Mouse (Mus musculus) C2C12 (cell line): ENCODE results near the gene Tent2. TPM values are rescaled to one million over a fixed set of nuclear protein-coding genes. Genes with fewer than 3 reads are reported as not detected.

Experiments
- H3K27me3 ChIP-seq: one replicate; pipeline ENCODE4 v1.6.1; 2011; ENCODE audit not compliant: control insufficient read depth, insufficient read depth, insufficient read length
- H3K36me3 ChIP-seq: one replicate; pipeline ENCODE4 v1.6.1; 2011; ENCODE audit not compliant: control insufficient read depth, insufficient read depth
- H3K4me3 ChIP-seq: one replicate; pipeline ENCODE4 v1.5.1; 2011; ENCODE audit warnings: mild to moderate bottlenecking, control low read depth; ENCODE audit not compliant: poor library complexity, insufficient read depth, severe bottlenecking
- H3K79me2 ChIP-seq: one replicate; pipeline ENCODE4 v1.6.1; 2011; ENCODE audit not compliant: control insufficient read depth, insufficient read depth
- H3K79me3 ChIP-seq: one replicate; pipeline ENCODE4 v1.6.1; 2011; ENCODE audit warnings: low read depth, control low read depth
- H3ac ChIP-seq: one replicate; pipeline ENCODE3; 2011; ENCODE audit warnings: low read depth; ENCODE audit not compliant: control insufficient read depth, insufficient read length
- CEBPB ChIP-seq: IDR thresholded peaks from one replicate; pipeline ENCODE4 v1.6.1; 2011; ENCODE audit warnings: low read depth, mild to moderate bottlenecking, control low read depth, moderate library complexity
- CTCF ChIP-seq: IDR thresholded peaks from one replicate; pipeline ENCODE4 v1.5.1; 2011; ENCODE audit not compliant: control insufficient read depth, insufficient read depth, insufficient read length
- FOSL1 ChIP-seq: IDR thresholded peaks from one replicate; pipeline ENCODE4 v1.8.0; 2011; ENCODE audit warnings: mild to moderate bottlenecking, low read length; ENCODE audit not compliant: poor library complexity, insufficient read depth, severe bottlenecking
- MAX ChIP-seq: IDR thresholded peaks from one replicate; pipeline ENCODE4 v1.6.1; 2011; ENCODE audit warnings: mild to moderate bottlenecking, control low read depth
- MYOD1 ChIP-seq: IDR thresholded peaks from one replicate; pipeline ENCODE4 v1.6.1; 2011; ENCODE audit warnings: low read depth; ENCODE audit not compliant: control insufficient read depth, insufficient read length
- MYOG ChIP-seq: IDR thresholded peaks from one replicate; pipeline ENCODE4 v1.6.1; 2011; ENCODE audit not compliant: control insufficient read depth, insufficient read length; ENCODE audit errors: extremely low read depth
- USF1 ChIP-seq: IDR thresholded peaks from one replicate; pipeline ENCODE4 v1.6.1; 2011; ENCODE audit warnings: low read depth, mild to moderate bottlenecking, control low read depth, moderate library complexity
- long read RNA-seq, 2 experiments: library from polyadenylated mRNA; unstranded; transcript quantifications; one replicate each; pipeline ENCODE4 v2.0.0; 2019 to 2020
- polyA plus RNA-seq: library from polyadenylated mRNA; unstranded; fragments of >200 nt; fragmentation: generic; extraction: Trizol; gene quantifications from one replicate; pipeline ENCODE4 v1.2.1, GENCODE M21; 2012; ENCODE audit warnings: missing spikeins

Tent2 gene
- polyA plus RNA-seq, result 8.2 TPM
- long read RNA-seq, experiment 1, transcript Tent2-201 (15 exons, 2,990 nt), result major isoform, 13 of 33 reads
- long read RNA-seq, experiment 1, transcript Tent2-205 (15 exons, 3,081 nt), result minor isoform, 11 of 33 reads
- long read RNA-seq, experiment 1, partial matches to known transcripts, result 1 of 33 reads
- long read RNA-seq, experiment 1, other reads (novel, unspliced or antisense), result 8 of 33 reads
- long read RNA-seq, experiment 2, transcript Tent2-201 (15 exons, 2,990 nt), result major isoform, 125 of 248 reads
- long read RNA-seq, experiment 2, transcript Tent2-205 (15 exons, 3,081 nt), result minor isoform, 79 of 248 reads
- long read RNA-seq, experiment 2, partial matches to known transcripts, result 3 of 248 reads
- long read RNA-seq, experiment 2, other reads (novel, unspliced or antisense), result 41 of 248 reads

GRCm38 (mm10) chr13:93191831-93192645, at the start of gene Tent2:
TSS of gene Tent2 (minus strand) at chr13:93192385.
- Histone ChIP-seq H3K4me3 (peak within 1 kb of the TSS; percentile 68), H3ac (peak within 1 kb of the TSS; percentile 87), H3K27me3 (no peaks in the 10 kb centered on the region), H3K79me3 (peaks cover 44% of the 10 kb centered on the region), H3K79me2 (peaks cover 51% of the 10 kb centered on the region), H3K36me3 (peaks cover 5% of the 10 kb centered on the region)
- no peak for TF ChIP-seq MYOD1
- TF ChIP-seq CTCF, result no peak
- TF ChIP-seq CEBPB, result no peak
- TF ChIP-seq MYOG, result no peak
- TF ChIP-seq FOSL1, result no peak
- TF ChIP-seq USF1, result no peak
- TF ChIP-seq MAX, result no peak

- H3K27me3 ChIP-seq, result peaks cover 3% of the 10 kb centered on the region
- H3K4me3 ChIP-seq, result no peak overlapping the region
- H3K79me2 ChIP-seq, result no peaks in the 10 kb centered on the region
- no peaks in the 10 kb centered on the region for H3K79me3 ChIP-seq
- no peaks in the 10 kb centered on the region for H3K36me3 ChIP-seq
- no peak for TF ChIP-seq USF1
- TF ChIP-seq MYOD1, result no peak
- TF ChIP-seq MYOG, result no peak
- no peak for TF ChIP-seq MAX
- no peak for TF ChIP-seq FOSL1
- no peak for TF ChIP-seq CEBPB
- no peak for TF ChIP-seq CTCF
- no peak overlapping the region for H3ac ChIP-seq
Observed at GRCm38 (mm10) chr13:93241180-93241579, 49.0 kb upstream of the Tent2 start.

DNA sequence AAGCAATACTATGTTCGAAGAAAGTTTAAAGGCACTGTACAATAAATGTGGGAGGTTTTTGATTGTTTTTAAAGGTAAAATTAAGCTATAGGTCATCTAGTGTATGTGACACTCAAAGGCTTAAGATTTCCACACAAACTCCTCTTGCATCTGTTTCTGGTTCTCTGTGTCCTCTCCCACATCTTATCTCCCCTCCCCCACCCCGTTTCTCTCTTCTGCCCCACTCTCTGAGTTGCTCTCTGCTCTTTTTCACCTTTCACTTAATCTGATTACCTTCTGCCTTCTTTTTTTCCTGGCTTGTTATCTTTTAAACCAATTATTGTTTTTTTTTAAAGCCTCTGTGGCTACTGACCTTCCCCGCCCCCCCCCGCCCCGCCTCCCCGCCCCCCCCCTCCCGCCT, 47.4 kb upstream of the Tent2 start:
- Histone ChIP-seq H3ac (no peak overlapping the region), H3K79me2 (no peaks in the 10 kb centered on the region), H3K27me3 (peaks cover 3% of the 10 kb centered on the region), H3K79me3 (no peaks in the 10 kb centered on the region), H3K36me3 (no peaks in the 10 kb centered on the region), H3K4me3 (no peak overlapping the region)
- no peak for TF ChIP-seq MYOD1
- no peak for TF ChIP-seq CTCF
- TF ChIP-seq CEBPB, result no peak
- no peak for TF ChIP-seq MAX
- no peak for TF ChIP-seq MYOG
- no peak for TF ChIP-seq FOSL1
- TF ChIP-seq USF1, result no peak

DNA sequence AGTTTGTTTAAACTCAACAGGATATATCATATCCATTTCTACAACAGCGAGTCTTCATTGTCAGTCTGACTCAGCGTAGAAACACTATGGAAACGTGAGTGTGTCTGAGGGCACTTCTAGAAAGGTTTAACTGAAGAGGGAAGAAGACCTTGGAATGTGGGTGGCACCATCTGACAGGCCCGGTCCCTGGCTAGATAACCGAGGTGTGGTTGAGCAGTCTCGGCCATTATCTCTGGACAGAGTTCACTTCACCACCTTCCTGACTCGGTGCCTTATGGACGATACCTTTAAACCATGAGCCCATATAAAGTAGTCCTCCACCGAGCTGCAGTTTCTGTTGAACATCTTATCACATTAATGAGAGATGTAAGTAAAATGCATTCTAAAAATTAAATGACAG, 46.9 kb upstream of the Tent2 start:
- no peaks in the 10 kb centered on the region for H3K79me2 ChIP-seq

GRCm38 (mm10) chr13:93237677-93238398, 45.7 kb upstream of the Tent2 start:
- Histone ChIP-seq H3ac (no peak overlapping the region), H3K36me3 (no peaks in the 10 kb centered on the region), H3K4me3 (no peak overlapping the region), H3K79me3 (no peaks in the 10 kb centered on the region), H3K79me2 (no peaks in the 10 kb centered on the region), H3K27me3 (no peaks in the 10 kb centered on the region)
- TF ChIP-seq MYOD1, result no peak
- TF ChIP-seq CEBPB, result no peak
- no peak for TF ChIP-seq CTCF
- TF ChIP-seq FOSL1, result no peak

More for the DNA sequence above, 46.9 kb upstream of the Tent2 start:
- TF ChIP-seq MAX, result no peak
- TF ChIP-seq FOSL1, result no peak
- no peak for TF ChIP-seq CTCF
- TF ChIP-seq MYOG, result no peak
- TF ChIP-seq USF1, result no peak
- no peak for TF ChIP-seq CEBPB
- no peak for TF ChIP-seq MYOD1
- no peaks in the 10 kb centered on the region for H3K36me3 ChIP-seq
- no peak overlapping the region for H3K4me3 ChIP-seq
- H3K27me3 ChIP-seq, result peaks cover 3% of the 10 kb centered on the region
- H3K79me3 ChIP-seq, result no peaks in the 10 kb centered on the region
- no peak overlapping the region for H3ac ChIP-seq
